Mouse (Mus musculus) thymus, adult 18-20 months (tissue): ENCODE results near the gene Cd2ap.
"Not testable (repeated sequence)": the region's sequence is repeated elsewhere in the genome, so short reads cannot be mapped to it uniquely, and the experiment has no call there.

Experiments used
- DNase-seq, 2 experiments: peaks; one replicate each; pipeline ENCODE4 v3.0.0; 2022; ENCODE audit warnings: mixed read lengths in 2 of 2

The Cd2ap gene

GRCm38 (mm10) chr17:42876001-42876903, at the start of gene Cd2ap:
Gene Cd2ap (minus strand): TSS chr17:42876665.
- peak; percentile 97 to 98 for DNase-seq

- no peak for DNase-seq
These were observed 48.3 kb upstream of the Cd2ap start for GRCm38 (mm10) chr17:42924731-42925130.

- no peak for DNase-seq
These were observed 42.3 kb upstream of the Cd2ap start for GRCm38 (mm10) chr17:42918810-42919209.

- DNase-seq, result no peak
These were observed 38.3 kb upstream of the Cd2ap start for GRCm38 (mm10) chr17:42914726-42915125.

- no peak for DNase-seq
These were observed 35.7 kb upstream of the Cd2ap start for GRCm38 (mm10) chr17:42912193-42912592.

- DNase-seq, result no peak
These were observed 34.0 kb upstream of the Cd2ap start for GRCm38 (mm10) chr17:42910476-42910875.

- DNase-seq, result no peak
These were observed 32.9 kb upstream of the Cd2ap start for GRCm38 (mm10) chr17:42909376-42909775.

- DNase-seq, result no peak
These were observed 32.4 kb upstream of the Cd2ap start for GRCm38 (mm10) chr17:42908744-42909370.

- DNase-seq, result no peak
These were observed 31.7 kb upstream of the Cd2ap start for GRCm38 (mm10) chr17:42908136-42908535.

- DNase-seq, result not testable (repeated sequence)
These were observed 30.0 kb upstream of the Cd2ap start for GRCm38 (mm10) chr17:42906456-42906855.

GRCm38 (mm10) chr17:42905919-42906318, 29.5 kb upstream of the Cd2ap start:
- no peak for DNase-seq

GRCm38 (mm10) chr17:42900795-42901194, 24.3 kb upstream of the Cd2ap start:
- DNase-seq, result no peak

GRCm38 (mm10) chr17:42887282-42887707, 10.8 kb upstream of the Cd2ap start:
- no peak for DNase-seq

- no peak for DNase-seq
These were observed 8.6 kb upstream of the Cd2ap start for GRCm38 (mm10) chr17:42885091-42885501.

- DNase-seq, result no peak
These were observed 7.9 kb upstream of the Cd2ap start for GRCm38 (mm10) chr17:42884382-42884781.

- DNase-seq, result no peak
These were observed 7.3 kb upstream of the Cd2ap start for GRCm38 (mm10) chr17:42883769-42884168.

- DNase-seq, result no peak
These were observed 6.8 kb upstream of the Cd2ap start for GRCm38 (mm10) chr17:42883315-42883714.

GRCm38 (mm10) chr17:42882873-42883272, 6.4 kb upstream of the Cd2ap start:
- DNase-seq, result no peak

GRCm38 (mm10) chr17:42876904-42877425, 500 bp upstream of the Cd2ap start:
- no peak for DNase-seq

- peak in 1 of 2 experiments; percentile 31 for DNase-seq
These were observed 879 bp downstream of the Cd2ap start for GRCm38 (mm10) chr17:42875571-42876000.

GRCm38 (mm10) chr17:42875015-42875414, 1.4 kb downstream of the Cd2ap start:
- DNase-seq, result no peak

- no peak for DNase-seq
These were observed 6.0 kb downstream of the Cd2ap start for GRCm38 (mm10) chr17:42870465-42870864.

- no peak for DNase-seq
These were observed 13.3 kb downstream of the Cd2ap start for GRCm38 (mm10) chr17:42863186-42863585.

GRCm38 (mm10) chr17:42860370-42860769, 16.1 kb downstream of the Cd2ap start:
- DNase-seq, result peak; percentile 11 to 40
